Mouse (Mus musculus): Measurements from ENCODE around the gene Il20rb.

The Il20rb gene

DNA sequence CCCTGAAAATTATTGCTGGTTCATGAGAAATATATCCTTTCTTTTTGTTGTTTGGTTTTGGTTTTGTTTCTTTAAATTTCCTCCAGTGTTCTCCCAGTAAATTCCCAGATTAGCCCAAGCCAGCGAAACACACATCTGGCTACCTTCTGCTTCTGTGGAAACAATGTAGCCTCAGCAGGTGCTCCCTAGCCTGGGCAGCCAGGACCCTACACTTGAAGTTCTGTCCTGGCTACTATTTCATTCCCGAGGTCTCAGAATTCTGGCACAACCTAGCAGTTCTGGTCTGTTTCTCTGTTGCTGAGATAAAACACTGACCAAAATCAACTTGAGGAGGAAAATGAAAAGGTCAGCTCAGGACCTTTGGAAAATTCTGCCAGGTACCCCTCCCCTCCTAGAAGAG, 55.2 kb downstream of the Il20rb start:
- DNase-seq (ENCODE audit: low read depth, low spot score): peak; percentile 40

- no peak for DNase-seq (ENCODE audit: low read depth, low spot score)
These were observed 55.7 kb downstream of the Il20rb start for GRCm38 (mm10) chr9:100430911-100431310.

DNA sequence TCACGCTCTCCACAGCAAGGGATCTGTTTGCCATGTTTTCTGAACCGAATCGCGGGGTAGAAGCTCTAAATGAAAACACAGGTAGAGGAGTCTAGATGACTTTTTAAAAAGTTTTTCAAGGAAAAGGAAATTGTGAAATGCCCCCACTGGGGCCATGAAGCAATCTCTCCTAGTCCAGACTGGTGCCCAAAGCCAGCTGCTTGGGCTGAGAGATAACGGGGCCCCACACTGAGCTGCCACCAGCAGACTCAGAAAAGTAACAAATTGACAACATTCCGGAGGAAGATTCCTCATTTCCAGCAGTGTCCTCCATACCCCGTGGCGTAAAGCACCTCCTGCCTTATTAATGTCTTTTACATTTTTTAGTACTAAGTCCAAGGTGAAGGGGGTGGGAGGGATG, 66.9 kb downstream of the Il20rb start:
- no peak for DNase-seq (ENCODE audit: low read depth, low spot score)

GRCm38 (mm10) chr9:100419103-100419502, 67.5 kb downstream of the Il20rb start:
- DNase-seq (ENCODE audit: low read depth, low spot score): no peak

DNA sequence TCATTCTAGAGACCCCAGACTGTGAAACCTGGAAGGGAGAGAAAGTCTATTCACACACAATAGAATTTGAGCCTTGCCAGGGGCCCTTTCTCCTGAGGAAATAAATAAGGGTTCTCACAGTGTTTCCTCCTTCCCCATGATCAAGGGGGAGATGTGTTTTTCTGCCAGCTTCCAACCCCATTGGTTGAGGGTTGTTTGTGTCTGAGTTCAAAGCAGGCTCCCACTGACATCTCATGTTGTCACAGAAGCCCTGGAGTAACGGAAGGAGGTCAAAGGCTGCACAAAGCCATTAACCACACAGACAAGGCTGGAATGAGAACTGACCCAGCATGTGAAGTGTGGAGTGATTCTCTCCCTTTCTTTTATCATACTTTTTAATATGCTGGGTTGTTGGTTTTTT, 69.8 kb downstream of the Il20rb start:
- DNase-seq (ENCODE audit: low read depth, low spot score): no peak

GRCm38 (mm10) chr9:100416299-100416698, 70.3 kb downstream of the Il20rb start:
- no peak for DNase-seq (ENCODE audit: low read depth, low spot score)

DNA sequence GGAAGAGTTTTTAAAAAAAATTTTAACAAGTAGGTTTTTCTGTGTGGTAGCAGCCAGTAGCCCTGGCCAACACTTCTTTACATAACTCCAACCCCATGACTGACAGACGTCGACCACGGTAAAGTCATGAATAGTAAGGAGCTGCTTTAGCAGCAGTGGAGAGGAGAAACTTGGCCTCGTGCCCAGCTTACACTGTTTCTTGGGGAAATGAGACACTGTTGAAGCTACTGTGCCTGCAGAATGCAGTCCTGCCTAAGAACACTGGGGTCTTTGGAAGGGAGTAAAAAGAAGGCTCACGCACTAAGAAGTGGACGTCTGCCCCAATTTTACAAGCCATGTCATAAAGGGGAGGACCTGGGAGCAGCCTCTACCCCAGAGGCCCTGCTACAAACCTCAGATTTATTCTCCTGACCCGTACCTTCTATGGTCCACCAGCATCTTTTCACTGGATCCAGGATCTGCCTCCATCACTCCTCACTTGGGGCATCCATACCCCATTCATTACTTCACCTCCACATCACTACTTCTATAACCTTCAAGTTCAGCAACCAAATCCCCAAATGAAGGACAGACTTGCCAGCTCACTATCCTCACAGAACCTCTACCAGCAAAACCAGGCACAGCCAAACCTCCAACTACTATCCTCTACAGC, 71.1 kb downstream of the Il20rb start:
- no peak for DNase-seq (ENCODE audit: low read depth, low spot score)
